Mouse (Mus musculus): ENCODE measurements around the gene Anxa5. TPM values are rescaled to one million over a fixed set of nuclear protein-coding genes. Genes with fewer than 3 reads are reported as not detected.

The Anxa5 gene
- total and polyA plus RNA-seq, 3 experiments = 30.8 to 47.1 (median 43.4) TPM

GRCm38 (mm10) chr3:36406967-36407366 is 68.7 kb downstream of the Anxa5 start:
- dilution Hi-C loops (cut with MboI; ENCODE audit: extremely low pct_ligation_motif_present, extremely low pct_unique_long_range_greater_than_20kb, low sequenced_read_pairs) = no loop called here
- Histone ChIP-seq H3K79me2 (replicated peaks; ENCODE audit: control insufficient read depth, extremely low read depth, insufficient read depth, poor library complexity, severe bottlenecking) (no peaks in the 10 kb centered on the region), H3K4me3 (replicated peaks in 1 of 3; ENCODE audit: low read depth in 2 of 3, low read length in 2 of 3, poor library complexity in 1 of 3) (no peak overlapping the region), H3K27me3 (replicated peaks) (no peaks in the 10 kb centered on the region), H3K36me3 (replicated peaks in 1 of 2; ENCODE audit: control insufficient read depth in 1 of 2, insufficient read depth in 1 of 2, low read length in 1 of 2) (no peaks in the 10 kb centered on the region), H3K9me3 (replicated peaks; ENCODE audit: low read length) (no peaks in the 10 kb centered on the region), H3K27ac (ENCODE audit: insufficient read depth, low read depth) (no peak overlapping the region), H3K9ac (ENCODE audit: insufficient read depth, low read depth) (no peak overlapping the region), H3K4me1 (ENCODE audit: control insufficient read depth in 1 of 2, insufficient read depth in 2 of 2) (peaks cover 19 to 60% of the 10 kb centered on the region in 2 experiments), H3K4me2 (ENCODE audit: insufficient read depth, low read depth, poor library complexity, severe bottlenecking) (no peak overlapping the region)
- in situ Hi-C loops (cut with MboI; ENCODE audit: low pct_ligation_motif_present, low pct_unique_long_range_greater_than_20kb, low sequenced_read_pairs) = no loop called here
- no peak for TF ChIP-seq CHD2 (IDR thresholded peaks at IDR 0.05; ENCODE audit: low read length)
- TF ChIP-seq HCFC1 (IDR thresholded peaks at IDR 0.05; ENCODE audit: low read depth, low read length) = no peak
- TF ChIP-seq ZC3H11A (IDR thresholded peaks at IDR 0.05; ENCODE audit: low read depth, low read length) = no peak
- no peak for TF ChIP-seq POLR2A (IDR thresholded peaks at IDR 0.05; ENCODE audit: low read depth, low read length)
- no peak for TF ChIP-seq USF1 (IDR thresholded peaks at IDR 0.05; ENCODE audit: low read depth, low read length)
- TF ChIP-seq BHLHE40 (IDR thresholded peaks at IDR 0.05; ENCODE audit: low read depth, low read length) = no peak
- TF ChIP-seq CTCF (conservative IDR thresholded peaks at IDR 0.05 in 1 of 2, IDR thresholded peaks at IDR 0.05 in 1 of 2; ENCODE audit: low read depth in 2 of 2, low read length in 2 of 2) = no peak
- TF ChIP-seq TBP (conservative IDR thresholded peaks at IDR 0.05; ENCODE audit: low read depth, low read length) = no peak
- no peak for TF ChIP-seq UBTF (IDR thresholded peaks at IDR 0.05; ENCODE audit: low read depth, low read length)
- no peak for TF ChIP-seq MAX (IDR thresholded peaks at IDR 0.05; ENCODE audit: low read length)
- TF ChIP-seq RCOR1 (conservative IDR thresholded peaks at IDR 0.05; ENCODE audit: low read depth, low read length) = no peak
- TF ChIP-seq MAFK (IDR thresholded peaks at IDR 0.05; ENCODE audit: insufficient replicate concordance, low read length) = no peak
- no peak for TF ChIP-seq NELFE (IDR thresholded peaks at IDR 0.05; ENCODE audit: low read depth, low read length)
- no peak for TF ChIP-seq E2F4 (IDR thresholded peaks at IDR 0.05; ENCODE audit: insufficient replicate concordance, low read depth, low read length)
- no peak for DNase-seq (ENCODE audit: extremely low read depth)

GRCm38 (mm10) chr3:36406340-36406739 is 69.4 kb downstream of the Anxa5 start:
- H3K4me3 ChIP-seq (replicated peaks in 1 of 3; ENCODE audit: low read depth in 2 of 3, low read length in 2 of 3, poor library complexity in 1 of 3) = no peak overlapping the region
- no peak overlapping the region for H3K27ac ChIP-seq (ENCODE audit: insufficient read depth, low read depth)
- no peaks in the 10 kb centered on the region for H3K27me3 ChIP-seq (replicated peaks)
- no peaks in the 10 kb centered on the region for H3K9me3 ChIP-seq (replicated peaks; ENCODE audit: low read length)
- no peaks in the 10 kb centered on the region for H3K79me2 ChIP-seq (replicated peaks; ENCODE audit: control insufficient read depth, extremely low read depth, insufficient read depth, poor library complexity, severe bottlenecking)
- peaks cover 19 to 67% of the 10 kb centered on the region in 2 experiments for H3K4me1 ChIP-seq (ENCODE audit: control insufficient read depth in 1 of 2, insufficient read depth in 2 of 2)
- H3K4me2 ChIP-seq (ENCODE audit: insufficient read depth, low read depth, poor library complexity, severe bottlenecking) = no peak overlapping the region
- H3K36me3 ChIP-seq (replicated peaks in 1 of 2; ENCODE audit: control insufficient read depth in 1 of 2, insufficient read depth in 1 of 2, low read length in 1 of 2) = no peaks in the 10 kb centered on the region
- DNase-seq (ENCODE audit: extremely low read depth) = no peak
- H3K9ac ChIP-seq (ENCODE audit: insufficient read depth, low read depth) = no peak overlapping the region
- no peak for TF ChIP-seq MAZ (IDR thresholded peaks at IDR 0.05; ENCODE audit: low read depth, low read length)
- no peak for TF ChIP-seq NELFE (IDR thresholded peaks at IDR 0.05; ENCODE audit: low read depth, low read length)
- no peak for TF ChIP-seq USF2 (conservative IDR thresholded peaks at IDR 0.05; ENCODE audit: low read depth, low read length)
- no peak for TF ChIP-seq UBTF (IDR thresholded peaks at IDR 0.05; ENCODE audit: low read depth, low read length)
- no peak for TF ChIP-seq TBP (conservative IDR thresholded peaks at IDR 0.05; ENCODE audit: low read depth, low read length)
- TF ChIP-seq ETS1 (conservative IDR thresholded peaks at IDR 0.05; ENCODE audit: low read depth, low read length) = no peak
- no peak for TF ChIP-seq JUND (conservative IDR thresholded peaks at IDR 0.05; ENCODE audit: low read depth, low read length)
- no peak for TF ChIP-seq EP300 (IDR thresholded peaks at IDR 0.05; ENCODE audit: low read length)
- no peak for TF ChIP-seq ZC3H11A (IDR thresholded peaks at IDR 0.05; ENCODE audit: low read depth, low read length)
- TF ChIP-seq ZNF384 (IDR thresholded peaks at IDR 0.05; ENCODE audit: low read depth, low read length) = no peak
- no peak for TF ChIP-seq GABPA (IDR thresholded peaks at IDR 0.05; ENCODE audit: insufficient replicate concordance, low read depth, low read length)
- TF ChIP-seq ZKSCAN1 (IDR thresholded peaks at IDR 0.05; ENCODE audit: borderline replicate concordance, low read depth, low read length) = no peak
- TF ChIP-seq BHLHE40 (IDR thresholded peaks at IDR 0.05; ENCODE audit: low read depth, low read length) = no peak
- no peak for TF ChIP-seq POLR2A (IDR thresholded peaks at IDR 0.05; ENCODE audit: low read depth, low read length)
- TF ChIP-seq POLR2AphosphoS2 (IDR thresholded peaks at IDR 0.05; ENCODE audit: low read depth, low read length) = no peak
- TF ChIP-seq RAD21 (IDR thresholded peaks at IDR 0.05; ENCODE audit: low read depth, low read length) = no peak
- no peak for TF ChIP-seq RCOR1 (conservative IDR thresholded peaks at IDR 0.05; ENCODE audit: low read depth, low read length)
- dilution Hi-C loops (cut with MboI; ENCODE audit: extremely low pct_ligation_motif_present, extremely low pct_unique_long_range_greater_than_20kb, low sequenced_read_pairs) = no loop called here
- in situ Hi-C loops (cut with MboI; ENCODE audit: low pct_ligation_motif_present, low pct_unique_long_range_greater_than_20kb, low sequenced_read_pairs) = no loop called here
